26 mouse cellular contexts compared by ENCODE assay signal in genomic region chr7:24479685-24480084, GRCm38 (mm10). TPM values are rescaled to one million over a fixed set of nuclear protein-coding genes. Genes with fewer than 3 reads are reported as not detected.
DNase-seq lines count a peak whose midpoint lies in the region; ATAC-seq lines count a peak whose summit lies in the region.
"Had no signal": no experiment of that assay in that cellular context is flagged by ENCODE, and none has a peak within 500 bp of the region (broad histone marks: within the 10 kb centered on the region; RNA-seq: fewer than 3 reads in every experiment).

No protein-coding gene starts in this region.

- H3K27ac ChIP-seq in forebrain, embryonic 10.5 days, result peak overlapping the region; percentile 8; the same call in 1 of the 2 replicates
- no peak overlapping the region for H3K27ac ChIP-seq in forebrain, embryonic 14.5 days (ENCODE audit: low read depth, low read length)
- no peak overlapping the region for H3K27ac ChIP-seq in hindbrain, embryonic 15.5 days (replicated peaks)
- no peak overlapping the region for H3K27ac ChIP-seq in midbrain, embryonic 16.5 days (ENCODE audit: low read length)
- H3K27ac ChIP-seq: embryonic facial prominence, embryonic 12.5 days; heart, embryonic 10.5 days; stomach, embryonic 15.5 days had no signal

- DNase-seq in forebrain, embryonic 10.5 days (ENCODE audit: extremely low spot score, low spot score), result no peak
- no peak for DNase-seq in forebrain, embryonic 14.5 days (ENCODE audit: low spot score)
- DNase-seq in A20 (ENCODE audit: low read depth, low spot score), result peak; percentile 47
- DNase-seq in gastrocnemius, adult 8-10 months (ENCODE audit: low spot score in 2 of 2), result no peak
- no peak for DNase-seq in thymus, adult 18-20 months
- no peak for DNase-seq in kidney, adult 18-20 months
- DNase-seq: cerebellum, adult 9-11 months; kidney, postnatal 4 days; left cerebral cortex, postnatal 4 days; liver; thymus, adult 2 months had no signal

- H3K9me3 ChIP-seq in forebrain, embryonic 10.5 days, result peaks cover 3% of the 10 kb centered on the region; the same call in 1 of the 2 replicates
- no peaks in the 10 kb centered on the region for H3K9me3 ChIP-seq in forebrain, embryonic 14.5 days (replicated peaks; ENCODE audit: control insufficient read depth, low read length)
- H3K9me3 ChIP-seq in hindbrain, embryonic 15.5 days, result no peaks in the 10 kb centered on the region
- H3K9me3 ChIP-seq in midbrain, embryonic 16.5 days (replicated peaks; ENCODE audit: control insufficient read depth, low read length, poor library complexity, severe bottlenecking), result no peaks in the 10 kb centered on the region
- H3K9me3 ChIP-seq: embryonic facial prominence, embryonic 12.5 days; heart, embryonic 10.5 days; stomach, embryonic 15.5 days had no signal

- no peak for ATAC-seq in forebrain, embryonic 14.5 days
- ATAC-seq in hindbrain, embryonic 15.5 days (ENCODE audit: low FRiP score, low read depth), result no peak
- ATAC-seq in midbrain, embryonic 16.5 days, result no peak
- ATAC-seq: lung, postnatal 0 days had no signal

- no peak overlapping the region for H3K4me2 ChIP-seq in forebrain, embryonic 14.5 days (ENCODE audit: low read length)
- H3K4me2 ChIP-seq in hindbrain, embryonic 15.5 days, result peak overlapping the region; percentile 76; the same call in 1 of the 2 replicates
- peak overlapping the region; percentile 75; the same call in 1 of the 2 replicates for H3K4me2 ChIP-seq in midbrain, embryonic 16.5 days (ENCODE audit: low read length)
- H3K4me2 ChIP-seq: embryonic facial prominence, embryonic 12.5 days; stomach, embryonic 15.5 days had no signal

- H3K36me3 ChIP-seq in forebrain, embryonic 10.5 days (replicated peaks), result no peaks in the 10 kb centered on the region
- no peaks in the 10 kb centered on the region for H3K36me3 ChIP-seq in forebrain, embryonic 14.5 days (ENCODE audit: control insufficient read depth, insufficient read depth, low read length)
- no peaks in the 10 kb centered on the region for H3K36me3 ChIP-seq in hindbrain, embryonic 15.5 days
- no peaks in the 10 kb centered on the region for H3K36me3 ChIP-seq in midbrain, embryonic 16.5 days (ENCODE audit: control insufficient read depth, insufficient read depth, low read length)
- H3K36me3 ChIP-seq: embryonic facial prominence, embryonic 12.5 days; heart, embryonic 10.5 days had no signal

- peaks cover 45% of the 10 kb centered on the region for H3K4me1 ChIP-seq in forebrain, embryonic 10.5 days
- peaks cover 18% of the 10 kb centered on the region for H3K4me1 ChIP-seq in forebrain, embryonic 14.5 days (ENCODE audit: control insufficient read depth, insufficient read depth, low read length)
- peaks cover 50% of the 10 kb centered on the region for H3K4me1 ChIP-seq in hindbrain, embryonic 15.5 days (replicated peaks)
- peaks cover 35% of the 10 kb centered on the region for H3K4me1 ChIP-seq in midbrain, embryonic 16.5 days (ENCODE audit: control insufficient read depth, insufficient read depth, low read length)

- peaks cover 71% of the 10 kb centered on the region for H3K27me3 ChIP-seq in forebrain, embryonic 10.5 days (ENCODE audit: poor library complexity, severe bottlenecking)
- no peaks in the 10 kb centered on the region for H3K27me3 ChIP-seq in forebrain, embryonic 14.5 days (replicated peaks; ENCODE audit: control insufficient read depth, insufficient read depth, low read length)
- no peaks in the 10 kb centered on the region for H3K27me3 ChIP-seq in hindbrain, embryonic 15.5 days
- H3K27me3 ChIP-seq in midbrain, embryonic 16.5 days (ENCODE audit: control insufficient read depth, insufficient read depth, low read depth, low read length), result no peaks in the 10 kb centered on the region

- WGBS in forebrain, embryonic 10.5 days, result 95% methylated on average over 2 of the region's 2 CpGs
- WGBS in forebrain, embryonic 14.5 days, result 83% methylated on average over 2 of the region's 2 CpGs
- WGBS in hindbrain, embryonic 15.5 days, result 79% methylated on average over 2 of the region's 2 CpGs
- WGBS in midbrain, embryonic 16.5 days, result 96% methylated on average over 2 of the region's 2 CpGs

- no peak overlapping the region for H3K9ac ChIP-seq in forebrain, embryonic 14.5 days (ENCODE audit: low read length)
- peak overlapping the region; percentile 23; the same call in 1 of the 2 replicates for H3K9ac ChIP-seq in hindbrain, embryonic 15.5 days
- H3K9ac ChIP-seq in midbrain, embryonic 16.5 days (ENCODE audit: low read depth, low read length), result 0 out of 2 replicates have a peak overlapping the region, but pooled peaks have one; percentile 4
- H3K9ac ChIP-seq: embryonic facial prominence, embryonic 12.5 days; stomach, embryonic 15.5 days had no signal

- no peak overlapping the region for H3K4me3 ChIP-seq in forebrain, embryonic 10.5 days
- H3K4me3 ChIP-seq in forebrain, embryonic 14.5 days (ENCODE audit: low read depth, low read length), result no peak overlapping the region
- H3K4me3 ChIP-seq in hindbrain, embryonic 15.5 days, result peak overlapping the region; percentile 78; the same call in 1 of the 2 replicates
- no peak overlapping the region for H3K4me3 ChIP-seq in midbrain, embryonic 16.5 days (ENCODE audit: low read depth, low read length)
- H3K4me3 ChIP-seq: embryonic facial prominence, embryonic 12.5 days; erythroblast, embryonic 14.5 days; heart, embryonic 10.5 days; stomach, embryonic 15.5 days had no signal

RNA-seq across cellular contexts. Expression of gene Cadm4, which starts 2.1 kb away (rescaled TPM):
- 9.3 and 10.0 TPM in 2 replicates for polyA plus RNA-seq in forebrain, embryonic 10.5 days (2016; fragmentation: Nextera tagmentation; extraction: Ambion mirVana)
- 26.3 and 29.0 TPM in 2 replicates for polyA plus RNA-seq in forebrain, embryonic 14.5 days (2014; fragmentation: Nextera tagmentation; extraction: Ambion mirVana)
- 77.9 and 80.4 TPM in 2 replicates for polyA plus RNA-seq in hindbrain, embryonic 15.5 days (2015; fragmentation: Nextera tagmentation; extraction: Ambion mirVana)
- 63.2 and 75.3 TPM in 2 replicates for polyA plus RNA-seq in midbrain, embryonic 16.5 days (2015; fragmentation: Nextera tagmentation; extraction: Ambion mirVana)
- total RNA-seq in gastrocnemius, adult 8-10 months (2022), result 1 to 10 TPM in 3 of 4 experiments, under 1 TPM in 1; 0.87 to 3.6 (median 1.8) TPM
- total RNA-seq: monocyte, adult 5-6 weeks had no signal

RNA-seq across cellular contexts. Expression of gene Plaur, which starts 17.4 kb away (rescaled TPM):
- polyA plus RNA-seq in forebrain, embryonic 10.5 days (2016; fragmentation: Nextera tagmentation; extraction: Ambion mirVana), result 1.1 and 1.3 TPM in 2 replicates
- polyA plus RNA-seq in forebrain, embryonic 14.5 days (2014; fragmentation: Nextera tagmentation; extraction: Ambion mirVana), result 1.4 and 2.0 TPM in 2 replicates
- 1.3 and 1.5 TPM in 2 replicates for polyA plus RNA-seq in hindbrain, embryonic 15.5 days (2015; fragmentation: Nextera tagmentation; extraction: Ambion mirVana)
- 1.6 and 1.8 TPM in 2 replicates for polyA plus RNA-seq in midbrain, embryonic 16.5 days (2015; fragmentation: Nextera tagmentation; extraction: Ambion mirVana)
- total RNA-seq in gastrocnemius, adult 8-10 months (2022), result under 1 TPM; 0.41 to 0.92 (median 0.63) TPM

RNA-seq across cellular contexts. Expression of gene Zfp428, which starts 27.1 kb away (rescaled TPM):
- polyA plus RNA-seq in forebrain, embryonic 10.5 days (2016; fragmentation: Nextera tagmentation; extraction: Ambion mirVana), result 111 and 113 TPM in 2 replicates
- 178 and 205 TPM in 2 replicates for polyA plus RNA-seq in forebrain, embryonic 14.5 days (2014; fragmentation: Nextera tagmentation; extraction: Ambion mirVana)
- 281 and 307 TPM in 2 replicates for polyA plus RNA-seq in hindbrain, embryonic 15.5 days (2015; fragmentation: Nextera tagmentation; extraction: Ambion mirVana)
- 298 and 327 TPM in 2 replicates for polyA plus RNA-seq in midbrain, embryonic 16.5 days (2015; fragmentation: Nextera tagmentation; extraction: Ambion mirVana)
- 1 to 10 TPM; 2.5 to 5.2 (median 4.0) TPM for total RNA-seq in gastrocnemius, adult 8-10 months (2022)

RNA-seq across cellular contexts. Expression of gene Irgc1, which starts 27.6 kb away (rescaled TPM):
- polyA plus RNA-seq in forebrain, embryonic 10.5 days (2016; fragmentation: Nextera tagmentation; extraction: Ambion mirVana), result not detected in 2 replicates
- not detected in 2 replicates for polyA plus RNA-seq in forebrain, embryonic 14.5 days (2014; fragmentation: Nextera tagmentation; extraction: Ambion mirVana)
- polyA plus RNA-seq in hindbrain, embryonic 15.5 days (2015; fragmentation: Nextera tagmentation; extraction: Ambion mirVana), result not detected in 2 replicates
- polyA plus RNA-seq in midbrain, embryonic 16.5 days (2015; fragmentation: Nextera tagmentation; extraction: Ambion mirVana), result not detected in 2 replicates
- total RNA-seq in gastrocnemius, adult 8-10 months (2022), result not detected
- total RNA-seq: adrenal gland, postnatal 4 days; left cerebral cortex, postnatal 4 days; monocyte, adult 5-6 weeks had no signal
- polyA plus RNA-seq: embryonic facial prominence, embryonic 12.5 days; erythroblast, embryonic 14.5 days; heart, embryonic 10.5 days; heart, postnatal 0 days; kidney, embryonic 14.5 days; liver, embryonic 16.5 days; stomach, embryonic 15.5 days had no signal

RNA-seq across cellular contexts. Expression of gene AC161166.1, which starts 32.6 kb away (rescaled TPM):
- polyA plus RNA-seq in forebrain, embryonic 10.5 days (2016; fragmentation: Nextera tagmentation; extraction: Ambion mirVana), result 0.82 and 1.3 TPM in 2 replicates
- 0.20 and 0.45 TPM in 2 replicates for polyA plus RNA-seq in forebrain, embryonic 14.5 days (2014; fragmentation: Nextera tagmentation; extraction: Ambion mirVana)
- 1.00 and 1.5 TPM in 2 replicates for polyA plus RNA-seq in hindbrain, embryonic 15.5 days (2015; fragmentation: Nextera tagmentation; extraction: Ambion mirVana)
- 1.6 and 1.7 TPM in 2 replicates for polyA plus RNA-seq in midbrain, embryonic 16.5 days (2015; fragmentation: Nextera tagmentation; extraction: Ambion mirVana)
- total RNA-seq in gastrocnemius, adult 8-10 months (2022), result not detected
- total RNA-seq: adrenal gland, postnatal 4 days; gastrocnemius, postnatal 4 days; left cerebral cortex, adult 2 months; left cerebral cortex, postnatal 4 days; monocyte, adult 5-6 weeks had no signal
- polyA plus RNA-seq: cortical plate, adult 2 months; erythroblast, embryonic 14.5 days; liver, embryonic 16.5 days had no signal
